Mouse (Mus musculus): ENCODE data around the gene Trappc12.

- TF ChIP-seq CTCF (IDR thresholded peaks at IDR 0.05; ENCODE audit: low read depth, low read length) = no peak
- TF ChIP-seq TAL1 (conservative IDR thresholded peaks at IDR 0.05; ENCODE audit: low read depth, low read length) = no peak
These were observed 36.0 kb upstream of the Trappc12 start for GRCm38 (mm10) chr12:28786310-28786709.
